Mouse (Mus musculus) cortical plate, adult 2 months (tissue): ENCODE data around the gene Dgcr8. TPM values are rescaled to one million over a fixed set of nuclear protein-coding genes. Genes with fewer than 3 reads are reported as not detected.

ENCODE experiments used
- H3K27ac ChIP-seq: fragments of 200-500 bp; 2 replicates; pipeline ENCODE4 v1.5.1; 2012; ENCODE audit warnings: low read length, control low read depth, inconsistent platforms; ENCODE audit not compliant: insufficient read depth
- H3K4me1 ChIP-seq: fragments of 200-500 bp; 2 replicates; pipeline ENCODE4 v1.6.1; 2011; ENCODE audit warnings: low read length; ENCODE audit not compliant: control insufficient read depth, insufficient read depth
- H3K4me3 ChIP-seq: fragments of 200-500 bp; 2 replicates; pipeline ENCODE4 v1.5.1; 2011; ENCODE audit warnings: mild to moderate bottlenecking, low read length, control low read depth; ENCODE audit not compliant: insufficient read depth
- CTCF ChIP-seq: fragments of 200-500 bp; IDR thresholded peaks from 2 replicates; pipeline ENCODE4 v1.5.1; 2011; ENCODE audit warnings: mild to moderate bottlenecking, control low read depth, low read length; ENCODE audit not compliant: insufficient read depth; ENCODE audit errors: extremely low read depth
- POLR2A ChIP-seq: fragments of 200-500 bp; IDR thresholded peaks from 2 replicates; pipeline ENCODE4 v1.6.1; 2011; ENCODE audit warnings: mild to moderate bottlenecking, low read length, control low read depth; ENCODE audit not compliant: insufficient read depth; ENCODE audit errors: extremely low read depth
- polyA plus RNA-seq: library from polyadenylated mRNA; depleted of rRNA; stranded (reverse); fragments of >200 nt; gene quantifications from 2 replicates; pipeline ENCODE4 v1.2.3, GENCODE M21; 2012; rRNA removed

Dgcr8 gene
- polyA plus RNA-seq, 1 experiment, result 36.3 TPM

DNA sequence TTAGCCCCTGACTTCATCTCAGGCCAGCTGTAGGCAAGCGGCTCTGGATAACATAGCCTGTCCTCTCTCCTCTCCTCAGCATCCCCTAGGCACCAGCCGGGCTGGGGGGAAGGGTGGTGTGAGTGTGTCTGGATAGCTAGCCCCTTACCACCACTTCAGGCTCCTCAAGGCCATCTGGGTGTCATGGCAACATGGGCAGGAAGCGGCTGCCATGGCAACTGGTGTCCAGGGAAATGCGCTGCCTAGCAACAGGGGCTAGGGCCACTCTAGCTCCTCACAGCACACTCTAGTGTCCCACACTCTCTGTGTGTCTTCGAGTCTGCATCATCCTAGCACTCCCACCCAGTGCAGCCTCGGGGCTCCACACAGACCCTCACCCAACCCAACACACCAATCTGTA is 75.4 kb downstream of the Dgcr8 start:
- H3K4me3 ChIP-seq, result peak overlapping the region; percentile 8; the same call in 1 of the 2 replicates
- peak overlapping the region; percentile 34; the same call in 1 of the 2 replicates for H3K27ac ChIP-seq
- no peak for TF ChIP-seq CTCF
- peak; percentile 46; the same call in 1 of the 2 replicates for TF ChIP-seq POLR2A
- peaks cover 5% of the 10 kb centered on the region for H3K4me1 ChIP-seq

DNA sequence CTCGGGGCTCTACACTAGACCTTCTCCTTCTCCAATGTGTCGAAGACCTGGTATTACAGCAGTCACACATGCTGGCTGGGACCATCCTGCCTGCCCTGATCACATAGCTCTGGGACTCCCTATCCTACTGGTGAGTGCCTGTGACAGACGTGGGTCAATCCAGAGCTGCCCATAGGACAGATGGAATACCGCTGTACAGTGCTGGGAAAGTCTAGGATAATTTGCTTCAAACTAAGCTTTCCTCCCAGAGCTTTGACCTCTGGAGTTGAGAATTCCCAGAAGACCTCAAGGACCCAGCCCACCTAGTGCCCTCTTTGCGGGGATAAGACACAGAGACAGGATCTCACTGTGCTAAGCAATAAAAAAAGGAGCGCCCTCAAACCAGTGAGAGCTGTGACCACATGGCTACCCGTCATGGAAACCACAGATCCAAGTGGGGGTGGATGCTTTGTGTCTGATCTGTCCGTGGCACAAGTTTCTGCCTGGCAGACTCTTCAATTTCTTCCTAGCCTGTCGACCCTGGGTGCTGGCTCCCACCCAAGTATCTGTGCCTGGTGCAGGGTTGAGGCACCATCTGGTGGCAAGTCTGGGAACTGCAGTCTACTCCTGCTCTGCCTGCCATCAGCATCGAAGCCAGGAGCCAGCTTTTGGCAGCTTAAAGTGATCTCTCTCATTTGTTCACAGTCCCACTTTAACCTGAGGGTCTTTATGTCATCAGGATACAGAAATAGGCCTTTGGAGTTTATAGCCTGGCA is 77.5 kb downstream of the Dgcr8 start:
- TF ChIP-seq POLR2A, result no peak
- TF ChIP-seq CTCF, result peak; percentile 98
- Histone ChIP-seq H3K4me3 (no peak overlapping the region), H3K4me1 (peaks cover 5% of the 10 kb centered on the region), H3K27ac (no peak overlapping the region)

DNA sequence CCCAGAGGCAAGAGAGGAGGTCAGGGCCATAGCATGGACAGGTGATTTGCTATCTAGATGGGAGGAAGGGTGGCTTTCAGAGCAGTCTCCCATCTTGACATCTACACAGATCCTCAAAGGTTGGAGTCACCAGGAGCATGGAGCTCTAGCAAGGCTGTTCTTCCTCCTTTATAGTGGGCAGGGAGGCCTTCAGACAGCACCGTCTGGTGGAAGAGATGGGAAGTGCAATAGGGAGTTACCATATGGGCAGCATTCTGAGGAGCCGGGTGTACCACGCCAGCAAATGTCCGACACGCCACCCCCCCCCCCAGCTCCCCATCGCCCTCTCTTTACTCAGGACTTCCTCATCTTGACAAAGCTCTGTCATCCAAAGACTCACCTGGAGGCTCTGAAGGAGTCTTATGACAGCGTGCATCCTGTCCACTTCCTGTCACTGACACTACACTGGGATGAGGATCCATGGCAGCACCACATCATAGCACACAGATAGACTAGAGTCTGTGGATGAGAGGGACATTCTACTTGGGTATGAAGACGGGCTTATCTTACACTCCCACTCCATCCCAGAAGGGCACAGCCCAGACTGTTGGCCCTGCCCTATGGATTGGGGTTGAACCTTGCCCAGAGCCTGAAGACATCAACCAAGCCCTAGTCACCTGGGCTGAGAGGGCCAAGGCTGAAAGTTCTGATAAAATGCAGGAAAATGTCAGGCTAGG is 78.2 kb downstream of the Dgcr8 start:
- TF ChIP-seq CTCF (peak; percentile 93), POLR2A (no peak)
- peaks cover 5% of the 10 kb centered on the region for H3K4me1 ChIP-seq
- no peak overlapping the region for H3K27ac ChIP-seq
- no peak overlapping the region for H3K4me3 ChIP-seq

Other genes starting within 250 kb of the Dgcr8 start
- 113 and 120 TPM in 2 replicates for gene Dgcr6, start 236.4 kb downstream of the Dgcr8 start, polyA plus RNA-seq
- 72.7 and 86.0 TPM in 2 replicates for gene Prodh, start 199.0 kb downstream of the Dgcr8 start, polyA plus RNA-seq
- 225 and 233 TPM in 2 replicates for gene Rtn4r, start 161.6 kb downstream of the Dgcr8 start, polyA plus RNA-seq
- gene Ccdc188, start 71.4 kb downstream of the Dgcr8 start, polyA plus RNA-seq, result not detected in 2 replicates
- 176 and 186 TPM in 2 replicates for gene Zdhhc8, start 54.1 kb downstream of the Dgcr8 start, polyA plus RNA-seq
- 72.9 and 84.7 TPM in 2 replicates for gene Trmt2a, start 40.6 kb downstream of the Dgcr8 start, polyA plus RNA-seq
- gene Ranbp1, start 40.5 kb downstream of the Dgcr8 start, polyA plus RNA-seq, result 92.3 and 95.1 TPM in 2 replicates
- 0.36 TPM in 1 of 2 replicates, not detected in the other for gene Gm49776, start 30.9 kb downstream of the Dgcr8 start, polyA plus RNA-seq
- gene Tango2, start 58.9 kb upstream of the Dgcr8 start, polyA plus RNA-seq, result 231 and 235 TPM in 2 replicates
- gene Arvcf, start 58.9 kb upstream of the Dgcr8 start, polyA plus RNA-seq, result 30.6 and 35.9 TPM in 2 replicates
- gene Txnrd2, start 137.1 kb upstream of the Dgcr8 start, polyA plus RNA-seq, result 22.4 and 29.5 TPM in 2 replicates
- gene Comt, start 137.6 kb upstream of the Dgcr8 start, polyA plus RNA-seq, result 150 and 155 TPM in 2 replicates
- 5.7 and 7.8 TPM in 2 replicates for gene Gnb1l, start 209.5 kb upstream of the Dgcr8 start, polyA plus RNA-seq
- gene Rtl10, start 209.7 kb upstream of the Dgcr8 start, polyA plus RNA-seq, result 3.8 and 4.2 TPM in 2 replicates